Mouse (Mus musculus) kidney, embryonic 16.5 days (tissue): ENCODE data around the gene Hltf. TPM values are rescaled to one million over a fixed set of nuclear protein-coding genes. Genes with fewer than 3 reads are reported as not detected.

Source experiments
- ATAC-seq: fragments of 200-750 bp; cut with Nextera tagmentation; 2 replicates; pipeline ENCODE4 v1.8.0; 2017; ENCODE audit warnings: moderate TSS enrichment; ENCODE audit not compliant: low FRiP score, low TSS enrichment
- H3K27ac ChIP-seq: fragments of 300-500 bp; sonication (generic); 2 replicates; pipeline ENCODE4 v1.5.1; 2014; ENCODE audit warnings: low read length
- H3K27me3 ChIP-seq: fragments of 300-500 bp; sonication (generic); 2 replicates; pipeline ENCODE4 v1.6.1; 2014; ENCODE audit warnings: low read length, control low read depth, mixed read lengths; ENCODE audit not compliant: insufficient read depth
- H3K36me3 ChIP-seq: fragments of 300-500 bp; sonication (generic); 2 replicates; pipeline ENCODE4 v1.6.1; 2014; ENCODE audit warnings: low read length, control low read depth, mixed read lengths; ENCODE audit not compliant: insufficient read depth
- H3K4me1 ChIP-seq: fragments of 300-500 bp; sonication (generic); 2 replicates; pipeline ENCODE4 v1.6.1; 2014; ENCODE audit warnings: low read length, control low read depth, mixed read lengths; ENCODE audit not compliant: insufficient read depth
- H3K4me2 ChIP-seq: fragments of 300-500 bp; sonication (generic); replicated peaks from 2 replicates; pipeline ENCODE4 v1.6.1; 2014; ENCODE audit warnings: low read depth, low read length
- H3K4me3 ChIP-seq: fragments of 300-500 bp; sonication (generic); 2 replicates; pipeline ENCODE4 v1.5.1; 2014; ENCODE audit warnings: mild to moderate bottlenecking, low read length
- H3K9ac ChIP-seq: fragments of 300-500 bp; sonication (generic); replicated peaks from 2 replicates; pipeline ENCODE4 v1.6.1; 2014; ENCODE audit warnings: low read length
- H3K9me3 ChIP-seq: fragments of 300-500 bp; sonication (generic); 2 replicates; pipeline ENCODE4 v1.6.1; 2016; ENCODE audit warnings: low read length, control low read depth
- WGBS: fragments of 180-500 bp; shearing (Covaris S2); extraction: QIAGEN DNeasy Blood & Tissue Kit; methylation state at CpG from one replicate; pipeline ENCODE4 v1.1.7; 2014; 5-methylcytosine and 5-hydroxymethylcytosine counted together
- polyA plus RNA-seq: library from polyadenylated mRNA; unstranded; fragments of >200 nt; fragmentation: Nextera tagmentation; extraction: Ambion mirVana; gene quantifications from 2 replicates; pipeline ENCODE4 v1.2.1, GENCODE M21; 2015

The Hltf gene
- polyA plus RNA-seq, 1 experiment from 2014 or later: 15.8 TPM

DNA sequence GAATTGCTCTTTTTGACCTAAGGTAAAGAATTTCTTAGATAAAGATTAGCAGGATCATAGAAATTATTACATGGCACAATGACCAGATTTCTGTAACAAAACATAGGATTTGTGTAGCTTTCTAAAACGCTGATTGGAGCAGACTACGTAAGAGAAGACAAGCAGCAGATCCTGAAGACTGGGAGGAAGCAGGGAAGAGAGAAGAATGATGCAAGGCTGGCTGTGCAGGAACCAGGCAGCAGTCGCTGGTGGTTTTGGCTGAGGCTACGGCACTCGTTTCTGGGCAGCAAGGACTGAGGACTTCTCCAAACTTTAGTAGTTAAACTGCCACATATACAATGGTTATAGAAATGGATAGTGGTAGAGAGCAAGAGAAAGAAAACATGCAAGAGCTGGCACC lies 71.9 kb downstream of the Hltf start:
- H3K27ac ChIP-seq: no peak overlapping the region

DNA sequence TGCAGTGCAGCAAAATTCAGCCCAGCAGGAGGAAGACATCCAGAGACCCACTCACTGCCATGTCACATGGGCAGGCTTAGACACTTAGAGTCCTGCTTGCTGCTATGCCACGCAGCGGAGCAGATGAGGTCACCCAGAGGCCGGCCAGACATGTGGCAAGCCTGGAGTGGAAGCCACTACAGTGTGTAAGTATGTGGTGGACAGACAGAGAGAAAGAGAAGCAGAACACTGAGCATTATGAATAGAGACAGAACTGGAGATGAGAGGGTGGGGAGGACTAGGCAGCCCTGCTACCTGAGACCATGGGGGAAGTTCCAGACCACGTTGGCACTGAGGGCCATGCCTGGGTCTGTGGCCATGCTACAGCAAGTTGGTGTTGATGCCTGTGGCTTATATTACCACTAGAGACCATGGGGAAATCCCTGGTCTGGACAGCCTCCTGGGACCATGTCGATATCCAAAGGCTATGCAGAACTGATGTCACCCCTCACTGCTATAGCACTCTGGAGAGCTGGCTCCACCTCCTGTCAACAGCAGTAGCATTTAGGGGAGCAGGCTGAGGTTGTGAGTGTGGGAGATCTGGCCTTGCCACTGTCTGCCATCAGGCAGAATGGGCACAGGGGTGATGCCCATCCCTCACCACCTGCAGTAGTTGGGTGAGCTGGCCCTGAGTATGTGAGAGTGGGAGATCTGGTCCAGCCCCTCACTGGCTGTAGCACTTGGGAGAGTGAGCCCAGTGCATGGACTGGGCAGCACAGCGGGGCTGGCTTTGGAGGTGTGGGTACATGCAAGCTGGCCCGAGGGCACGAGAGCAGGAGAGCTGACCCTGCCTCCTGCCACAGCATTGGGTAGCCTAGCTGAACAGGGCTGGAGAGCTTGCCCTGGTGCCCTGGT lies 73.1 kb downstream of the Hltf start:
- peak; percentile 59; the same call in 1 of the 2 replicates for ATAC-seq
- Histone ChIP-seq H3K9ac (no peak overlapping the region), H3K4me3 (no peak overlapping the region), H3K27me3 (no peaks in the 10 kb centered on the region), H3K36me3 (0 out of 2 replicates have a peak, but pooled peaks cover 3% of the 10 kb centered on the region), H3K9me3 (no peaks in the 10 kb centered on the region), H3K4me2 (no peak overlapping the region), H3K4me1 (no peaks in the 10 kb centered on the region), H3K27ac (no peak overlapping the region)
- 89% methylated on average over 8 of the region's 8 CpGs for WGBS

More for the DNA sequence above, 71.9 kb downstream of the Hltf start:
- no peak for ATAC-seq
- H3K4me3 ChIP-seq: no peak overlapping the region
- no peaks in the 10 kb centered on the region for H3K4me1 ChIP-seq
- H3K36me3 ChIP-seq: 0 out of 2 replicates have a peak, but pooled peaks cover 3% of the 10 kb centered on the region
- H3K9me3 ChIP-seq: no peaks in the 10 kb centered on the region
- no peaks in the 10 kb centered on the region for H3K27me3 ChIP-seq
- WGBS: 91% methylated on average over 5 of the region's 5 CpGs
- no peak overlapping the region for H3K9ac ChIP-seq
- H3K4me2 ChIP-seq: no peak overlapping the region

GRCm38 (mm10) chr3:20131350-20131720 lies 73.7 kb downstream of the Hltf start:
- H3K27ac ChIP-seq: no peak overlapping the region
- no peak for ATAC-seq
- WGBS: 84% methylated on average over 2 of the region's 2 CpGs

GRCm38 (mm10) chr3:20132731-20133130 lies 75.1 kb downstream of the Hltf start:
- H3K27me3 ChIP-seq: no peaks in the 10 kb centered on the region
- ATAC-seq: no peak
- no peak overlapping the region for H3K27ac ChIP-seq
- H3K4me3 ChIP-seq: no peak overlapping the region
- 73% methylated on average over 1 of the region's 1 CpGs for WGBS
- H3K4me1 ChIP-seq: no peaks in the 10 kb centered on the region
- H3K36me3 ChIP-seq: 0 out of 2 replicates have a peak, but pooled peaks cover 2% of the 10 kb centered on the region
- H3K9me3 ChIP-seq: no peaks in the 10 kb centered on the region
- H3K4me2 ChIP-seq: no peak overlapping the region
- H3K9ac ChIP-seq: no peak overlapping the region

More at GRCm38 (mm10) chr3:20131350-20131720, 73.7 kb downstream of the Hltf start:
- no peak overlapping the region for H3K4me2 ChIP-seq
- H3K4me3 ChIP-seq: no peak overlapping the region
- no peaks in the 10 kb centered on the region for H3K27me3 ChIP-seq
- no peak overlapping the region for H3K9ac ChIP-seq
- H3K4me1 ChIP-seq: no peaks in the 10 kb centered on the region
- H3K9me3 ChIP-seq: no peaks in the 10 kb centered on the region
- 0 out of 2 replicates have a peak, but pooled peaks cover 3% of the 10 kb centered on the region for H3K36me3 ChIP-seq

DNA sequence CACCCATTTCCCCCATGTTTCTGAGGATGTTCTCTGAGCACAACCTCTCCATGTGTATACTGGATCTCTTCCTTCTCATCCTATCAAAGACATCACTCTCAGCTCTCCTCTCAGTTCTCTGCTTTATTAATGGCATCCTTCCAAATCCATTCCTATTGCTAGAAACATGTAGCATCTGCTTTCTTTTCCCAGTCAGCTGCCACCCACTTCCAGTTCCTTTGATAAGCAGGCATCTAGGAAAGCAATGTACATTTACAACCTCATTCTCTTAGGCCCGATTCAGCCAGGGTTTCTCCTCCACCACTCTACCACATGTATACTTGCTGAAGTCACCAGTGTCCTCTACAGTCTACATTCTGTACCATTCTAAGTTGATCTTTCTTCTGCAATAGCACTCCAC lies 76.1 kb downstream of the Hltf start:
- no peaks in the 10 kb centered on the region for H3K36me3 ChIP-seq
- no peaks in the 10 kb centered on the region for H3K9me3 ChIP-seq
- H3K4me2 ChIP-seq: no peak overlapping the region
- no peak overlapping the region for H3K27ac ChIP-seq
- WGBS: 65% methylated on average over 1 of the region's 1 CpGs
- H3K4me1 ChIP-seq: no peaks in the 10 kb centered on the region
- H3K27me3 ChIP-seq: no peaks in the 10 kb centered on the region
- no peak overlapping the region for H3K9ac ChIP-seq
- ATAC-seq: no peak
- no peak overlapping the region for H3K4me3 ChIP-seq

GRCm38 (mm10) chr3:20134545-20134944 lies 76.9 kb downstream of the Hltf start:
- peak; percentile 68 for ATAC-seq
- Histone ChIP-seq H3K4me2 (no peak overlapping the region), H3K9ac (no peak overlapping the region), H3K9me3 (no peaks in the 10 kb centered on the region), H3K4me3 (no peak overlapping the region), H3K36me3 (no peaks in the 10 kb centered on the region), H3K27me3 (no peaks in the 10 kb centered on the region), H3K4me1 (no peaks in the 10 kb centered on the region), H3K27ac (no peak overlapping the region)
- 45% methylated on average over 3 of the region's 3 CpGs for WGBS

GRCm38 (mm10) chr3:20136868-20137581 lies 79.4 kb downstream of the Hltf start:
- 0 out of 2 replicates have a peak, but pooled peaks cover 4% of the 10 kb centered on the region for H3K4me1 ChIP-seq
- 80% methylated on average over 9 of the region's 9 CpGs for WGBS
- H3K36me3 ChIP-seq: no peaks in the 10 kb centered on the region
- no peak overlapping the region for H3K4me2 ChIP-seq
- H3K9ac ChIP-seq: no peak overlapping the region
- no peak overlapping the region for H3K27ac ChIP-seq
- H3K9me3 ChIP-seq: no peaks in the 10 kb centered on the region
- H3K4me3 ChIP-seq: no peak overlapping the region
- H3K27me3 ChIP-seq: no peaks in the 10 kb centered on the region
- no peak for ATAC-seq

DNA sequence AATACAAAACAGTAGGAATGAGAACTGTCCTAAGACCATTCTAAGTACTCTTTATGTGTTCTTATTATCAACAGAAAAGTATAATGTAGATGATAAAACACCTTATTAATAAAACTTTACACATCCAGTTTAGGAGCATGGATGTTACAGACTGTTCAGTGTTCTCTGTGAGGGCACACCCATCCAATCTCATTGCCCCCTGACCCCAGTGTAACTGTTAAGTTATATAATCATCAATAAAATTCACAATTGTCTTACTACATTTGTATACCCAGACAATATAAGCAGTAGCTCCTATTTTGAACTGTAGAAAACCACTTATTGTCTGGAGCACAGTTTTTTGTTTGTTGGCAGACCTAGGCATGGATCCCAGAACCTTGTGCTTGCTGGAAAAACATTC lies 83.6 kb downstream of the Hltf start:
- Histone ChIP-seq H3K9me3 (no peaks in the 10 kb centered on the region), H3K9ac (no peak overlapping the region), H3K27ac (no peak overlapping the region), H3K27me3 (no peaks in the 10 kb centered on the region), H3K4me1 (0 out of 2 replicates have a peak, but pooled peaks cover 4% of the 10 kb centered on the region), H3K36me3 (no peaks in the 10 kb centered on the region), H3K4me3 (no peak overlapping the region), H3K4me2 (no peak overlapping the region)
- ATAC-seq: no peak

GRCm38 (mm10) chr3:20141679-20142078 lies 84.1 kb downstream of the Hltf start:
- no peak overlapping the region for H3K4me2 ChIP-seq
- ATAC-seq: 0 out of 2 replicates have a peak, but pooled peaks have one; percentile 15
- H3K27ac ChIP-seq: no peak overlapping the region
- H3K27me3 ChIP-seq: no peaks in the 10 kb centered on the region
- no peak overlapping the region for H3K4me3 ChIP-seq
- no peaks in the 10 kb centered on the region for H3K9me3 ChIP-seq
- no peaks in the 10 kb centered on the region for H3K36me3 ChIP-seq
- WGBS: 37% methylated on average over 1 of the region's 1 CpGs
- no peak overlapping the region for H3K9ac ChIP-seq
- H3K4me1 ChIP-seq: 0 out of 2 replicates have a peak, but pooled peaks cover 4% of the 10 kb centered on the region
